Mouse (Mus musculus) cerebellum, postnatal 14 days (tissue): ENCODE measurements at regions not wholly inside any gene's neighbourhood (a gene's known extent, or its start where the extent isn't known, plus 50 kb on each side); places are given as distances from the start of the nearest gene placed in this dataset.
A peak's percentile ranks its signal among the peaks of the same experiment; 100 is the strongest.

Experiments
- DNase-seq, 2 experiments: peaks; one replicate each; pipeline ENCODE4 v3.0.0; 2021; ENCODE audit warnings: mixed read lengths in 2 of 2

GRCm38 (mm10) chr3:48658386-48658785 is 1098.7 kb downstream of the Pcdh18 start:
- no peak for DNase-seq

GRCm38 (mm10) chr3:48655084-48655483 is 1102.0 kb downstream of the Pcdh18 start:
- DNase-seq: no peak

DNA sequence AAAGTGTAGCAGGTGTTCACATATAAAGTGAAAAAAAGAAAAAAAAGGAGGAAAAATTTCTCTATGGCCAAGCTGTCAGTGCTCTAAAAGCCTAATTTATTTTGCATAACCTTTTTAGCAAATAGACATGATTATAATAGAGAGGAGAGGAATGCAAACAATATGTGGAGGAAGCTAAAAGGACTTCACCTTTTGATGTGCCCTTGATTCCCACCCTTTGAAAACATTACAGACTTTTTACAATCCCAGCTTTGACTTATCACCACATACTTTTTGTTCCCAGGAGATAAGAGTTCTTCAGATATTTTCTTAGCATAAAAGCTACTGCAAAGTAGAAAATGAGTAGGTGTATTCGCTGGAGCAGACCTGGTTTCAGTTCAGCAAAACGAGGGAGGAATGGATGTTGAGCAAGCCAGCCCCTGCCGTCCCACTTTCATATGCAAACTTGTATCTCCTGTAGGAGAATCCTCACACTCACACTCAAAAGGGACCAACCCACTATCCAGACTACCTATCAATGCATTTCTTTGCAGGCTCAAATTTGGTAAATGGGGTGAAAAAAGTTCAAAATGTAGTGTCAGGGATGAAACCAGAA is 1125.1 kb downstream of the Pcdh18 start:
- no peak for DNase-seq

GRCm38 (mm10) chr3:48608933-48609332 is 1148.2 kb downstream of the Pcdh18 start:
- no peak for DNase-seq

GRCm38 (mm10) chr3:48604840-48605239 is 1152.3 kb downstream of the Pcdh18 start:
- peak; percentile 26 to 42 for DNase-seq

GRCm38 (mm10) chr3:48587341-48587740 is 1169.8 kb downstream of the Pcdh18 start:
- no peak for DNase-seq

DNA sequence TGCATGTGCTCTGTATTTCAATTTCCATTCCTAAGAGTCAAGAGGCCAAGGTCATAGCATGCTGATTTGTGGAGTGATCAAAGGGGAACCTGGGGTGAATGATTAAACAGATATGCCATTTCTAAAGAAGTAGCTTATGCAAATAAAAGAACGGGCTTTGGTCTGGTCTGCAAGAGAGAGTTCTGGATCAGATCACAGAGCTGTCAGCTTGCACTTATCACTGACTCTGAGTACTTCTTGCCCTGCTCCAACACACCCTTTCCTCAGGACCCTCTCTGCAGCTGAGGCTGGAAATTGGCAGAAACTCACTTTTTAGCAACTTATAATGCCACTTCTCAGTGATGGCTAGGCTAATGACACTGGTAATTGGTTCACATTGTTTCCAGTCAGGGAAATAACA is 1171.0 kb downstream of the Pcdh18 start:
- DNase-seq: no peak

DNA sequence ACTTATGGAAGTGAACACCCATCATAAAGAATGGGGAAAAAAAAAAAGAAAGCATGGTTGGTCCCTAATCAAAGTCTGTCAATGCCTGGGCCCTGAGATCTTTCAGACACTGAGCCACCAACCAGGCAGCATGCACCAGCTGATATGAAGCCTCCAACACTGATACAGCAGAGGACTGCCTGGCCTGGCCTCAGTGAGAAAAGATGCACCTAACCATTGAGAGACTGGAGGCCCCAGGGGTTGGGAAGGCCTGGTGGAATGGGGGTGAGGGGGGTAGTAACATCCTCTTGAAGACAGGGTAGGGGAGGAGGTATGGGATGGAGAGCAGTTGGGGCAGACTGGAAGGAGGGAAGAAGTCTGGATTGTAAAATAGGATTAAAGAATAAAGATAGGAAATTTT is 1172.8 kb downstream of the Pcdh18 start:
- no peak for DNase-seq

- no peak for DNase-seq
Measured at GRCm38 (mm10) chr3:48582521-48582920, 1174.6 kb downstream of the Pcdh18 start.

DNA sequence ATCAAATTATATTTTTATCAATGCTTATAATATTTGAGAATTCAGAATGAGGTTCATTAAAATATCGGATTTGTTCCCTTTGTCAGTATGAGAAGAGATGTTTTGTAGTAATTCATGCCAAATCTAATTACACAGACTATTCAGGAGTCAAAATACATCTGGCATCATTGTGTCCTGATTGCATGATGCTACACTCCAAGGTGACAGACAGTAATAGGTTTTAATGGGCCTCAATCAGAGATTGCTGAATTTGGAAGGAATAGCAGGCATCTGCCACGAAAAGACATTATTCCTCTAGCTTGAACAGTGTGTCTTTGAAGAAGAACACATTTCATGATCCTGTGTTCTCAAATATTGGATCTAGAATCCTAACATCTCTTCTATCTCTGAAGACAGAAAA is 1177.2 kb downstream of the Pcdh18 start:
- DNase-seq: no peak

DNA sequence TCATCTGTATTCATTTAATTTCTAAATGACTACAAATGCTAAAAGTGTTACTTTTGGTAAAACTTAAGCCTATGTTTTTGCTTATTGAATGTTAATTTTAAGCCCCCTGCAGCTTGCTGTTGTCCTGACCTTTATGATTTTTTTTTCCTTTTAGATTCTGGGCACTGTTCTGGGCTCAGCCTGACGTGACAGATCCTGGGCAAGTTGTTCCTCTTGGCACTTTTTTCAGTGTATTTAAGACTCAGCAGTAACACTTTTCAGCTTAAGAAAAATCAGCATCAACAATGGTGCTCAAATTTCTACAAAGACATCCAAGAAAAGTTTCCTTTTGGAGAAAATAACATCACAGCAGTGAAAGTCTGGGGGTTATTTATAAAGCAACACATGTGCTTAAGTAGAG is 1177.9 kb downstream of the Pcdh18 start:
- no peak for DNase-seq

DNA sequence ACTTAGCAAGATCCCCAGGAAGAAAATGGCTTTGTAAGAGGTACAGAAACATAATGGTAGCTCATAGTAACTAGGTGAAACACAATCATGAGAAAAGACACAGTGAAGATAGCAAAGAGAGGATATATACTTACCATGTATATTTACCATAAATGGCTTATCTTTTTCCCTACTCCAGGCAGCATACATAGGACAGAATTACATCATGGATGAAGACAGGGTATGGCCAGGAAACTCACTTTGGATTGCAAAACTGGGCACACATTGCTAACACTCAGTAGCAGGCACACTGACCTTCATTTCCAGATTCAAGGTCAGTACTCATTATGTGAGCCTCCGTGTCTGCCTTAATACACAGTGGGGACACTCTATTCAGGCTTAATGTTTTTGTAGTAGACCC is 1210.5 kb downstream of the Pcdh18 start:
- no peak for DNase-seq

DNA sequence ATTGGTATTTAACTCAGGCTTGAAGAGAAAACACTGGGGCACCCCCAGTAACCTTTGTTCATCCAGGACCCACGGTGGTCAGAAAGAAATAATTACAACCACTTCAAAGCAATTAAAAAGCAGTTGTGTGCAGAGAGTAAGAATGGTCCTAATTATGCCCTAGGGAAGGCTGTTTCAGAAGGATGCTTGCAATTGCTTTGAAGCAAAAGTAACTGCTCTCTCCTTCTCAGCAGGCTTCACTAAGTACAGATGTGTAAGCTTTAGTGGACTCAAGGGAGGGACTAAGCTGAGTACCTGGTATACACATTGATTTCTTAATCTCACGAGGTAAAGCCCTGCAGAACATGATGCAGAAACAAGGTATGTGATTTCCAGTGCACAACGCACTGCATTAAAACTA is 1242.1 kb downstream of the Pcdh18 start:
- no peak for DNase-seq

GRCm38 (mm10) chr3:48503996-48504395 is 1253.1 kb downstream of the Pcdh18 start:
- no peak for DNase-seq

- no peak for DNase-seq
Measured at GRCm38 (mm10) chr3:48464679-48465078, 1292.4 kb downstream of the Pcdh18 start.

DNA sequence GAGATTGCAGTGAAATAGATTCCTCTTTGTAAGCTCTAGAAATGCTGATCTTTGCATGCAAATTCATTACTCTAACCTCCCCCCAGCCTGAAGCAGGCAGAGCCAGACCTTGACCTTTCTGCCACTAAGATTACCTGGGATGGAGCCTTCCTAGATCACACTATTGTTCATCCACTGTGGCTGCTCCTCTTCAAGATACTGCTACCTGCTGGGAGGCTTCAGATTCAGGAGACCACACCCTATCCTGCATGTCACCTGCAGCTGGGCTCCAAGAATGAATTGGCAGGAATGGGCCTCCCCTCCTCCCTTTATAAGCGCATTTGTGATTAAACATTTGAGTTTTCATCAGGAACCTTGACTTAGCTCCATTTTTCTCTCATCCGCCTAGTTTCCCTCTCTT is 1315.2 kb downstream of the Pcdh18 start:
- no peak for DNase-seq

GRCm38 (mm10) chr3:48429406-48430033 is 1327.6 kb downstream of the Pcdh18 start:
- DNase-seq: no peak

GRCm38 (mm10) chr3:48389862-48390261 is 1367.3 kb downstream of the Pcdh18 start:
- no peak for DNase-seq
